Comparison of ENCODE assay signal across 8 mouse cellular contexts in genomic region chr10:77971709-77972553, GRCm38 (mm10). TPM values are rescaled to one million over a fixed set of nuclear protein-coding genes. Genes with fewer than 3 reads are reported as not detected.
A peak's percentile ranks its signal among the peaks of the same experiment; 100 is the strongest.
DNase-seq lines count a peak whose midpoint lies in the region; ATAC-seq and TF ChIP-seq lines count a peak whose summit lies in the region.

No protein-coding gene starts in this region.

- H3K9ac ChIP-seq in intestine, postnatal 0 days (ENCODE audit: low read depth, low read length) = no peak overlapping the region
- no peak overlapping the region for H3K9ac ChIP-seq in intestine, embryonic 15.5 days
- H3K9ac ChIP-seq in liver, embryonic 14.5 days (replicated peaks) = no peak overlapping the region
- H3K9ac ChIP-seq in intestine, embryonic 16.5 days (ENCODE audit: low read depth, low read length) = no peak overlapping the region

- no peaks in the 10 kb centered on the region for H3K9me3 ChIP-seq in intestine, postnatal 0 days (ENCODE audit: control insufficient read depth)
- no peaks in the 10 kb centered on the region for H3K9me3 ChIP-seq in intestine, embryonic 15.5 days
- no peaks in the 10 kb centered on the region for H3K9me3 ChIP-seq in liver, embryonic 14.5 days (ENCODE audit: control insufficient read depth, low read length)
- no peaks in the 10 kb centered on the region for H3K9me3 ChIP-seq in intestine, embryonic 16.5 days (ENCODE audit: control insufficient read depth, low read length)

- H3K27ac ChIP-seq in intestine, postnatal 0 days (ENCODE audit: low read depth, low read length) = no peak overlapping the region
- H3K27ac ChIP-seq in intestine, embryonic 15.5 days = no peak overlapping the region
- H3K27ac ChIP-seq in liver, embryonic 14.5 days = no peak overlapping the region
- no peak overlapping the region for H3K27ac ChIP-seq in intestine, embryonic 16.5 days (ENCODE audit: low read length)

- no peak for TF ChIP-seq EP300 in liver, embryonic 14.5 days (IDR thresholded peaks at IDR 0.05; ENCODE audit: low read depth)

- H3K4me3 ChIP-seq in intestine, postnatal 0 days (ENCODE audit: low read depth, low read length) = no peak overlapping the region
- no peak overlapping the region for H3K4me3 ChIP-seq in intestine, embryonic 15.5 days (replicated peaks)
- no peak overlapping the region for H3K4me3 ChIP-seq in liver, embryonic 14.5 days (ENCODE audit: insufficient read depth in 1 of 2, low read depth in 2 of 2, low read length in 2 of 2)
- H3K4me3 ChIP-seq in intestine, embryonic 16.5 days (ENCODE audit: low read length) = no peak overlapping the region

- no peaks in the 10 kb centered on the region for H3K4me1 ChIP-seq in intestine, postnatal 0 days (replicated peaks; ENCODE audit: control insufficient read depth, insufficient read depth, low read length)
- H3K4me1 ChIP-seq in intestine, embryonic 15.5 days (replicated peaks) = peaks cover 7% of the 10 kb centered on the region; the same call in 1 of the 2 replicates
- peaks cover 0 to 7% of the 10 kb centered on the region in 2 experiments; a peak in 2 of 4 replicates for H3K4me1 ChIP-seq in liver, embryonic 14.5 days (replicated peaks; ENCODE audit: control insufficient read depth in 2 of 2, insufficient read depth in 2 of 2, low read length in 1 of 2)
- peaks cover 6% of the 10 kb centered on the region for H3K4me1 ChIP-seq in intestine, embryonic 16.5 days (ENCODE audit: control insufficient read depth, insufficient read depth, low read length)

- H3K36me3 ChIP-seq in intestine, postnatal 0 days (ENCODE audit: control insufficient read depth, insufficient read depth) = no peaks in the 10 kb centered on the region
- no peaks in the 10 kb centered on the region for H3K36me3 ChIP-seq in intestine, embryonic 15.5 days
- H3K36me3 ChIP-seq in liver, embryonic 14.5 days (replicated peaks; ENCODE audit: control insufficient read depth, insufficient read depth, low read depth) = no peaks in the 10 kb centered on the region
- no peaks in the 10 kb centered on the region for H3K36me3 ChIP-seq in intestine, embryonic 16.5 days (ENCODE audit: control insufficient read depth, insufficient read depth, low read length)

- 67% methylated on average over 17 of the region's 17 CpGs for WGBS in intestine, postnatal 0 days
- 63% methylated on average over 17 of the region's 17 CpGs for WGBS in intestine, embryonic 15.5 days
- 39% methylated on average over 17 of the region's 17 CpGs for WGBS in liver, embryonic 14.5 days (ENCODE audit: insufficient replicate concordance)
- WGBS in intestine, embryonic 16.5 days = 62% methylated on average over 17 of the region's 17 CpGs

- peaks cover 16% of the 10 kb centered on the region for H3K27me3 ChIP-seq in intestine, postnatal 0 days (replicated peaks; ENCODE audit: control insufficient read depth, insufficient read depth, low read length)
- H3K27me3 ChIP-seq in intestine, embryonic 15.5 days (replicated peaks) = peaks cover 23% of the 10 kb centered on the region
- peaks cover 15% of the 10 kb centered on the region for H3K27me3 ChIP-seq in liver, embryonic 14.5 days (ENCODE audit: control insufficient read depth, insufficient read depth, low read length)
- peaks cover 16% of the 10 kb centered on the region for H3K27me3 ChIP-seq in intestine, embryonic 16.5 days (replicated peaks; ENCODE audit: control insufficient read depth, insufficient read depth, low read length)

- peak; percentile 47 for TF ChIP-seq CTCF in intestine, postnatal 0 days (IDR thresholded peaks at IDR 0.05; ENCODE audit: low read depth)
- TF ChIP-seq CTCF in liver, embryonic 14.5 days (IDR thresholded peaks at IDR 0.05; ENCODE audit: low read depth) = peak; percentile 58

- DNase-seq in 416B (ENCODE audit: low read depth) (peak; percentile 73), MEL-GATA-1-ER (ENCODE audit: extremely low read depth, low read depth) (peak; percentile 73)
- peak in 1 of 3 experiments; percentile 24 for DNase-seq in liver, embryonic 14.5 days (ENCODE audit: low read depth in 3 of 3, low spot score in 3 of 3)
- no peak for DNase-seq in adrenal gland, postnatal 14 days

- H3K4me2 ChIP-seq in intestine, postnatal 0 days (replicated peaks; ENCODE audit: low read depth) = no peak overlapping the region
- no peak overlapping the region for H3K4me2 ChIP-seq in intestine, embryonic 15.5 days (replicated peaks)
- H3K4me2 ChIP-seq in liver, embryonic 14.5 days (ENCODE audit: low read depth) = no peak overlapping the region
- no peak overlapping the region for H3K4me2 ChIP-seq in intestine, embryonic 16.5 days (ENCODE audit: low read depth, low read length)

- no peak for ATAC-seq in intestine, postnatal 0 days
- ATAC-seq in intestine, embryonic 15.5 days = no peak
- ATAC-seq in liver, embryonic 14.5 days (ENCODE audit: insufficient read depth) = no peak
- ATAC-seq in megakaryocyte, adult 5-6 weeks (ENCODE audit: poor library complexity, severe bottlenecking) = no peak
- ATAC-seq in intestine, embryonic 16.5 days = no peak

RNA-seq across cellular contexts. Expression of gene Trpm2, which starts 1.6 kb away (rescaled TPM):
- 0.66 and 1.1 TPM in 2 replicates for polyA plus RNA-seq in intestine, postnatal 0 days (2015; fragmentation: Nextera tagmentation; extraction: Ambion mirVana)
- polyA plus RNA-seq in intestine, embryonic 15.5 days (2015; fragmentation: Nextera tagmentation; extraction: Ambion mirVana) = 1.1 and 1.2 TPM in 2 replicates
- 1.1 TPM in 2 replicates for polyA plus RNA-seq in liver, embryonic 14.5 days (2012; rRNA removed)
- 1.4 and 1.5 TPM in 2 replicates for polyA plus RNA-seq in liver, embryonic 14.5 days (2014; fragmentation: Nextera tagmentation; extraction: Ambion mirVana)
- 15.2 and 20.7 TPM in 2 replicates for total RNA-seq in megakaryocyte, adult 5-6 weeks (2015)
- total RNA-seq in megakaryocyte, adult 5-6 weeks (2017) = 33.5 and 35.8 TPM in 2 replicates
- total RNA-seq in adrenal gland, postnatal 14 days (2021) = 2.4 and 4.8 TPM in 2 replicates
- polyA plus RNA-seq in intestine, embryonic 16.5 days (2015; fragmentation: Nextera tagmentation; extraction: Ambion mirVana) = 0.91 and 0.92 TPM in 2 replicates

RNA-seq across cellular contexts. Expression of gene 1810043G02Rik, which starts 6.4 kb away (rescaled TPM):
- 8.5 and 8.6 TPM in 2 replicates for polyA plus RNA-seq in intestine, postnatal 0 days (2015; fragmentation: Nextera tagmentation; extraction: Ambion mirVana)
- polyA plus RNA-seq in intestine, embryonic 15.5 days (2015; fragmentation: Nextera tagmentation; extraction: Ambion mirVana) = 17.3 and 17.5 TPM in 2 replicates
- 4.5 and 4.7 TPM in 2 replicates for polyA plus RNA-seq in liver, embryonic 14.5 days (2012; rRNA removed)
- 4.2 and 4.5 TPM in 2 replicates for polyA plus RNA-seq in liver, embryonic 14.5 days (2014; fragmentation: Nextera tagmentation; extraction: Ambion mirVana)
- 9.1 and 12.3 TPM in 2 replicates for total RNA-seq in megakaryocyte, adult 5-6 weeks (2015)
- 12.2 and 15.8 TPM in 2 replicates for total RNA-seq in megakaryocyte, adult 5-6 weeks (2017)
- 15.4 and 17.5 TPM in 2 replicates for total RNA-seq in adrenal gland, postnatal 14 days (2021)
- polyA plus RNA-seq in intestine, embryonic 16.5 days (2015; fragmentation: Nextera tagmentation; extraction: Ambion mirVana) = 16.0 and 17.5 TPM in 2 replicates

RNA-seq across cellular contexts. Expression of gene Pfkl, which starts 38.0 kb away (rescaled TPM):
- polyA plus RNA-seq in intestine, postnatal 0 days (2015; fragmentation: Nextera tagmentation; extraction: Ambion mirVana) = 42.3 and 51.1 TPM in 2 replicates
- 252 and 254 TPM in 2 replicates for polyA plus RNA-seq in intestine, embryonic 15.5 days (2015; fragmentation: Nextera tagmentation; extraction: Ambion mirVana)
- 41.7 and 46.7 TPM in 2 replicates for polyA plus RNA-seq in liver, embryonic 14.5 days (2012; rRNA removed)
- 63.1 and 66.8 TPM in 2 replicates for polyA plus RNA-seq in liver, embryonic 14.5 days (2014; fragmentation: Nextera tagmentation; extraction: Ambion mirVana)
- total RNA-seq in megakaryocyte, adult 5-6 weeks (2015) = 6.9 and 7.0 TPM in 2 replicates
- total RNA-seq in megakaryocyte, adult 5-6 weeks (2017) = 13.6 and 16.9 TPM in 2 replicates
- 144 and 165 TPM in 2 replicates for total RNA-seq in adrenal gland, postnatal 14 days (2021)
- 282 and 298 TPM in 2 replicates for polyA plus RNA-seq in intestine, embryonic 16.5 days (2015; fragmentation: Nextera tagmentation; extraction: Ambion mirVana)
